Mouse (Mus musculus): ENCODE measurements at regions not wholly inside any gene's neighbourhood (a gene's known extent, or its start where the extent isn't known, plus 50 kb on each side); places are given as distances from the start of the nearest gene placed in this dataset.

DNA sequence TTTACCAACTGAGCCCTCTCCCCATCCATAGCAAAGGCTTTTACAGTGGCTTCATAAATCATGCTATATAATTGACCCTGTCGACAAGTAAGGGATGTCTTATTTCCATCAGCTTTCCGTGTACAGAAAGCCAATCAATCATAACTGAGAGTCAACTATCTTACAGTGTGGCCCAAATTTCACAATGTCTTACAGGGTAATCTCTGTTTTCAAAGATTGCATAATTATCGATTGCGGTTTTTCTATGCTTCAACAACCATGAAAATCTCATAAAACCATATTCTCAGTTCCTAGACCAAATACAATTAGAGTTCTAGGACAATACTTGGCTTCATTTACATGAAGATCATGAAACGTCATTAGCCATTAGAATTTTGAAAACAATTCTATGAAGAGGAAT lies 56.1 kb upstream of the Samsn1 start:
- TF ChIP-seq USF2 (conservative IDR thresholded peaks at IDR 0.05; ENCODE audit: low read depth, low read length), result no peak
- no peak for TF ChIP-seq MYC (IDR thresholded peaks at IDR 0.05; ENCODE audit: low read depth, low read length)
- no peak for TF ChIP-seq TCF12 (IDR thresholded peaks at IDR 0.05; ENCODE audit: low read depth, low read length)
- TF ChIP-seq POLR2AphosphoS2 (IDR thresholded peaks at IDR 0.05; ENCODE audit: low read depth, low read length), result no peak
- no peak for TF ChIP-seq KAT2A (IDR thresholded peaks at IDR 0.05; ENCODE audit: insufficient replicate concordance, low read length)
- TF ChIP-seq PAX5 (IDR thresholded peaks at IDR 0.05; ENCODE audit: low read length), result no peak
- no peak for TF ChIP-seq SMC3 (IDR thresholded peaks at IDR 0.05; ENCODE audit: low read depth, low read length)
- TF ChIP-seq ZMIZ1 (IDR thresholded peaks at IDR 0.05; ENCODE audit: low read depth, low read length), result no peak
- TF ChIP-seq SIN3A (IDR thresholded peaks at IDR 0.05; ENCODE audit: low read length), result no peak
- TF ChIP-seq JUND (conservative IDR thresholded peaks at IDR 0.05; ENCODE audit: low read depth, low read length), result no peak
- no peak for TF ChIP-seq IRF4 (IDR thresholded peaks at IDR 0.05; ENCODE audit: low read depth, low read length)
- no peak for TF ChIP-seq NRF1 (IDR thresholded peaks at IDR 0.05; ENCODE audit: low read depth, low read length)
- TF ChIP-seq BHLHE40 (IDR thresholded peaks at IDR 0.05; ENCODE audit: low read depth, low read length), result no peak
- TF ChIP-seq MXI1 (IDR thresholded peaks at IDR 0.05; ENCODE audit: low read depth, low read length), result no peak
- no peaks in the 10 kb centered on the region for H3K4me1 ChIP-seq (ENCODE audit: control insufficient read depth in 1 of 2, insufficient read depth in 2 of 2)
- H3K9ac ChIP-seq (ENCODE audit: insufficient read depth, low read depth), result no peak overlapping the region
- no peak overlapping the region for H3K4me2 ChIP-seq (ENCODE audit: insufficient read depth, low read depth, poor library complexity, severe bottlenecking)
- dilution Hi-C loops (cut with MboI; ENCODE audit: extremely low pct_ligation_motif_present, extremely low pct_unique_long_range_greater_than_20kb, low sequenced_read_pairs) (no loop called here), in situ Hi-C loops (cut with MboI; ENCODE audit: low pct_ligation_motif_present, low pct_unique_long_range_greater_than_20kb, low sequenced_read_pairs) (no loop called here)
- H3K9me3 ChIP-seq (replicated peaks; ENCODE audit: low read length), result peaks cover 56% of the 10 kb centered on the region
- H3K27me3 ChIP-seq (replicated peaks), result no peaks in the 10 kb centered on the region
- no peak overlapping the region for H3K27ac ChIP-seq (ENCODE audit: insufficient read depth, low read depth)
- no peak overlapping the region for H3K4me3 ChIP-seq (replicated peaks in 1 of 3; ENCODE audit: low read depth in 2 of 3, low read length in 2 of 3, poor library complexity in 1 of 3)
- DNase-seq (ENCODE audit: extremely low read depth), result no peak
- H3K79me2 ChIP-seq (replicated peaks; ENCODE audit: control insufficient read depth, extremely low read depth, insufficient read depth, poor library complexity, severe bottlenecking), result no peaks in the 10 kb centered on the region
- H3K36me3 ChIP-seq (replicated peaks in 1 of 2; ENCODE audit: control insufficient read depth in 1 of 2, insufficient read depth in 1 of 2, low read length in 1 of 2), result no peaks in the 10 kb centered on the region

- H3K9me3 ChIP-seq (replicated peaks; ENCODE audit: low read length), result peaks cover 61% of the 10 kb centered on the region
- no peak overlapping the region for H3K4me2 ChIP-seq (ENCODE audit: insufficient read depth, low read depth, poor library complexity, severe bottlenecking)
- in situ Hi-C loops (cut with MboI; ENCODE audit: low pct_ligation_motif_present, low pct_unique_long_range_greater_than_20kb, low sequenced_read_pairs), result no loop called here
- dilution Hi-C loops (cut with MboI; ENCODE audit: extremely low pct_ligation_motif_present, extremely low pct_unique_long_range_greater_than_20kb, low sequenced_read_pairs), result no loop called here
- no peak overlapping the region for H3K9ac ChIP-seq (ENCODE audit: insufficient read depth, low read depth)
- TF ChIP-seq ETS1 (conservative IDR thresholded peaks at IDR 0.05; ENCODE audit: low read depth, low read length) (no peak), RAD21 (IDR thresholded peaks at IDR 0.05; ENCODE audit: low read depth, low read length) (no peak), NELFE (IDR thresholded peaks at IDR 0.05; ENCODE audit: low read depth, low read length) (no peak), TBP (conservative IDR thresholded peaks at IDR 0.05; ENCODE audit: low read depth, low read length) (no peak), JUND (conservative IDR thresholded peaks at IDR 0.05; ENCODE audit: low read depth, low read length) (no peak), PAX5 (IDR thresholded peaks at IDR 0.05; ENCODE audit: low read length) (no peak), USF2 (conservative IDR thresholded peaks at IDR 0.05; ENCODE audit: low read depth, low read length) (no peak), JUN (IDR thresholded peaks at IDR 0.05; ENCODE audit: insufficient read depth, low read depth, low read length) (no peak), GABPA (IDR thresholded peaks at IDR 0.05; ENCODE audit: insufficient replicate concordance, low read depth, low read length) (no peak)
- no peak overlapping the region for H3K4me3 ChIP-seq (replicated peaks in 1 of 3; ENCODE audit: low read depth in 2 of 3, low read length in 2 of 3, poor library complexity in 1 of 3)
- DNase-seq (ENCODE audit: extremely low read depth), result no peak
- H3K27me3 ChIP-seq (replicated peaks), result no peaks in the 10 kb centered on the region
- no peaks in the 10 kb centered on the region for H3K4me1 ChIP-seq (ENCODE audit: control insufficient read depth in 1 of 2, insufficient read depth in 2 of 2)
- no peak overlapping the region for H3K27ac ChIP-seq (ENCODE audit: insufficient read depth, low read depth)
- H3K79me2 ChIP-seq (replicated peaks; ENCODE audit: control insufficient read depth, extremely low read depth, insufficient read depth, poor library complexity, severe bottlenecking), result no peaks in the 10 kb centered on the region
- H3K36me3 ChIP-seq (replicated peaks in 1 of 2; ENCODE audit: control insufficient read depth in 1 of 2, insufficient read depth in 1 of 2, low read length in 1 of 2), result no peaks in the 10 kb centered on the region
These were observed 54.1 kb upstream of the Samsn1 start for GRCm38 (mm10) chr16:76076231-76076630.
